Mouse (Mus musculus): Measurements from ENCODE around the gene Cxcl16. TPM values are rescaled to one million over a fixed set of nuclear protein-coding genes. Genes with fewer than 3 reads are reported as not detected.
A peak's percentile ranks its signal among the peaks of the same experiment; 100 is the strongest.

Gene Cxcl16
- total and polyA plus RNA-seq, 3 experiments = not detected

DNA sequence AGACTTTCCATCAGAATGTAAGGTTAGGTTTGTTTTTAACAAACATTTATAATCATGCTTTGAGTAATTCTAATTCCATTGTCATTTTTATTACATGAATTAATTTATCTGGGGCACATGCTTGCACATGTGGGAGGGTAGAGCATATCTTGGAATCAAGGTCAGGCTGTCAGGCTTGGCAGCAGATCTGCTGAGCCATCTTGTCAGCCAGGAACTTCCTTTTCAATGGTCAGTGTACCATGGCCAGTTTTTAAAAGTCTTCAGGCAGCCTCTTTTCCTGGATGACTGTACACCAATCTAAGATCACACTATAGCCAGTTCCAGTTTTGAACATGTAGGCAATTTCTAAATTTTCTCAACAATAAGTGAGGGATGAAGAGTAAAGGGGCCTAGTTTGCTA lies 12.9 kb upstream of the Cxcl16 start:
- no peak overlapping the region for H3K9ac ChIP-seq (ENCODE audit: control insufficient read depth, low read depth, low read length, poor library complexity, severe bottlenecking)
- peaks cover 0 to 11% of the 10 kb centered on the region in 2 experiments; a peak in 3 of 4 replicates for H3K4me1 ChIP-seq (ENCODE audit: control insufficient read depth in 1 of 2, insufficient read depth in 2 of 2, low read length in 2 of 2)
- no peak overlapping the region for H3K27ac ChIP-seq (ENCODE audit: control insufficient read depth, low read depth, low read length)
- H3K36me3 ChIP-seq (ENCODE audit: control insufficient read depth in 1 of 2, insufficient read depth in 2 of 2, low read length in 2 of 2) = peaks cover 0 to 9% of the 10 kb centered on the region in 2 experiments; a peak in 2 of 4 replicates
- no peak overlapping the region for H3K4me3 ChIP-seq (ENCODE audit: control insufficient read depth in 1 of 2, insufficient read depth in 1 of 2, low read depth in 2 of 2, low read length in 2 of 2)
- TF ChIP-seq EP300 (IDR thresholded peaks at IDR 0.05; ENCODE audit: low read depth in 1 of 2, low read length in 2 of 2) = 0 out of 4 replicates have a peak, but pooled peaks of 1 of the 2 experiments have one; percentile 15
- TF ChIP-seq USF1 (IDR thresholded peaks at IDR 0.05; ENCODE audit: low read depth, low read length) = no peak
- H3K27me3 ChIP-seq (ENCODE audit: control insufficient read depth in 1 of 2, insufficient read depth in 2 of 2, low read length in 2 of 2) = peaks cover 5 to 9% of the 10 kb centered on the region in 2 experiments
- H3K79me2 ChIP-seq (ENCODE audit: control insufficient read depth, insufficient read depth, low read length, poor library complexity) = no peaks in the 10 kb centered on the region
- no peaks in the 10 kb centered on the region for H3K9me3 ChIP-seq (replicated peaks; ENCODE audit: insufficient read depth, low read length)
- no peak for DNase-seq (ENCODE audit: low read depth, low spot score)

DNA sequence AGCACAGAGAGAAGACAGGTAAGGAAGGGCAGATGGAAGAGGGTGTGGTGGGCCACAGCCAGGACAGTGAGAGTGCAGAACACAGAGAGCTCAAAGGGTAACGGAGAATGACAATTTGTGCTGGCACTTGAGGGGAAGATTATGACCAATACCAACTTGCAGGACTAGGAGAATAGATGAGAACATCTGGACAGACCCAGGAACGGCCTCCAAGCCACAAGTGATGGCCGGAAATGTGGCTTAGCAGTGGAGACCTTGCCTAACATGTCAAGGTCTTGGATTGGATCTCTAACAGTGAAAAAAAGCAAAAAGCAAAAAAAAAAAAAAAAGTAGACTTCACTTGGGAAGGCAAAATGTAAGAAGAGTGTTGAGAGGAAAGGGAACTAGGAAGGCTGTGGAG lies 10.0 kb upstream of the Cxcl16 start:
- H3K27me3 ChIP-seq (ENCODE audit: control insufficient read depth in 1 of 2, insufficient read depth in 2 of 2, low read length in 2 of 2) = peaks cover 0 to 3% of the 10 kb centered on the region in 2 experiments; a peak in 2 of 4 replicates
- H3K4me1 ChIP-seq (ENCODE audit: control insufficient read depth in 1 of 2, insufficient read depth in 2 of 2, low read length in 2 of 2) = peaks cover 0 to 11% of the 10 kb centered on the region in 2 experiments; a peak in 3 of 4 replicates
- no peak overlapping the region for H3K4me3 ChIP-seq (ENCODE audit: control insufficient read depth in 1 of 2, insufficient read depth in 1 of 2, low read depth in 2 of 2, low read length in 2 of 2)
- TF ChIP-seq ZMIZ1 (IDR thresholded peaks at IDR 0.05; ENCODE audit: low read depth, low read length) (no peak), ZC3H11A (IDR thresholded peaks at IDR 0.05; ENCODE audit: low read depth, low read length) (no peak), SMC3 (IDR thresholded peaks at IDR 0.05; ENCODE audit: low read depth, low read length) (no peak), CTCF (IDR thresholded peaks at IDR 0.05 in 2 of 3, conservative IDR thresholded peaks at IDR 0.05 in 1 of 3; ENCODE audit: control insufficient read depth in 1 of 3, insufficient read depth in 1 of 3, low read depth in 2 of 3, low read length in 3 of 3, poor library complexity in 1 of 3, severe bottlenecking in 1 of 3) (no peak), UBTF (IDR thresholded peaks at IDR 0.05; ENCODE audit: borderline replicate concordance, insufficient read depth, low read depth, low read length) (no peak), MYB (IDR thresholded peaks at IDR 0.05; ENCODE audit: low read depth, low read length) (no peak), MXI1 (IDR thresholded peaks at IDR 0.05; ENCODE audit: low read depth, low read length) (no peak), CHD1 (IDR thresholded peaks at IDR 0.05; ENCODE audit: low read depth, low read length) (no peak)
- H3K9ac ChIP-seq (ENCODE audit: control insufficient read depth, low read depth, low read length, poor library complexity, severe bottlenecking) = no peak overlapping the region
- peaks cover 0 to 9% of the 10 kb centered on the region in 2 experiments; a peak in 2 of 4 replicates for H3K36me3 ChIP-seq (ENCODE audit: control insufficient read depth in 1 of 2, insufficient read depth in 2 of 2, low read length in 2 of 2)
- no peaks in the 10 kb centered on the region for H3K9me3 ChIP-seq (replicated peaks; ENCODE audit: insufficient read depth, low read length)
- no peaks in the 10 kb centered on the region for H3K79me2 ChIP-seq (ENCODE audit: control insufficient read depth, insufficient read depth, low read length, poor library complexity)
- H3K27ac ChIP-seq (ENCODE audit: control insufficient read depth, low read depth, low read length) = no peak overlapping the region
- no peak for DNase-seq (ENCODE audit: low read depth, low spot score)

DNA sequence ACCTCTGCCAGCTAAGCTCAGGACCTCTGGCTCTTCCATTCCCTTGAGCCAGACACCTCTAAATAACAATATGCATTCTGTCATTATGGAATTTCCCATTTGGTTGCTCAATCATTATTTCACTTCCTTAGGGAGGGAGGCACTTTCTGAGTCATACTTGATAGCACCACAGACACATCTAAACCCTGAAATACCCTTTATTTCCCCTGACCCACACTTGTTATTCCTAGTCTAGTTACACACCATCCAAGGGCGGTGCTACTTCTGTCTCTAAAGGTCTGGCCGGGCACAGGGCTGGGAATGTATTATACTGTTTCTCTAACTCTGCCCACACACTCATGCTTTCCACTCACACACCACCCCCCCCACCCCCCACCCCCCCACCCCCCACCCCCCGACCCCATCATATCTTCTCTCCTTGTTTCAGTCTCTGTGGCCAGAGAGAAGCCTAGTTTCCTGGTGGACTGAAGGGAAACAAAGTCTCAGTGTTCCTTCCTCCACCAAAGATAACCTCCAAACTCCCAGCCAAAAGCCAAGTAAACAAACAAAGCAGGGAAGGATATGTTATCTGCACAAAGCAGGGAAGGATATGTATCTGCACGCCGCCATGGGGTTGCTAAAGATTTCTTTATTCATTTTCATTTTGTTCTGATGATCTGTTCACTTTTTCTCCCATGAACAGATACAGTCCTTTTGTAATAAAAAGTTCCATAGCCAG lies 8.3 kb upstream of the Cxcl16 start:
- TF ChIP-seq POLR2AphosphoS5 (IDR thresholded peaks at IDR 0.05; ENCODE audit: borderline replicate concordance, low read depth, low read length) = no peak
- TF ChIP-seq UBTF (IDR thresholded peaks at IDR 0.05; ENCODE audit: borderline replicate concordance, insufficient read depth, low read depth, low read length) = no peak
- TF ChIP-seq ZKSCAN1 (IDR thresholded peaks at IDR 0.05; ENCODE audit: low read depth, low read length) = no peak
- no peak for TF ChIP-seq POLR2A (IDR thresholded peaks at IDR 0.05; ENCODE audit: control insufficient read depth in 1 of 2, insufficient read depth in 1 of 2, low read depth in 1 of 2, low read length in 2 of 2, poor library complexity in 1 of 2)
- no peak for TF ChIP-seq USF1 (IDR thresholded peaks at IDR 0.05; ENCODE audit: low read depth, low read length)
- Histone ChIP-seq H3K79me2 (ENCODE audit: control insufficient read depth, insufficient read depth, low read length, poor library complexity) (no peaks in the 10 kb centered on the region), H3K4me3 (ENCODE audit: control insufficient read depth in 1 of 2, insufficient read depth in 1 of 2, low read depth in 2 of 2, low read length in 2 of 2) (no peak overlapping the region), H3K27ac (ENCODE audit: control insufficient read depth, low read depth, low read length) (no peak overlapping the region), H3K9me3 (replicated peaks; ENCODE audit: insufficient read depth, low read length) (no peaks in the 10 kb centered on the region), H3K9ac (ENCODE audit: control insufficient read depth, low read depth, low read length, poor library complexity, severe bottlenecking) (no peak overlapping the region), H3K27me3 (ENCODE audit: control insufficient read depth in 1 of 2, insufficient read depth in 2 of 2, low read length in 2 of 2) (peaks cover under 1 to 3% of the 10 kb centered on the region in 2 experiments), H3K4me1 (ENCODE audit: control insufficient read depth in 1 of 2, insufficient read depth in 2 of 2, low read length in 2 of 2) (peaks cover 0 to 6% of the 10 kb centered on the region in 2 experiments; a peak in 2 of 4 replicates), H3K36me3 (ENCODE audit: control insufficient read depth in 1 of 2, insufficient read depth in 2 of 2, low read length in 2 of 2) (peaks cover 0 to 5% of the 10 kb centered on the region in 2 experiments; a peak in 2 of 4 replicates)
- no peak for DNase-seq (ENCODE audit: low read depth, low spot score)
